Mouse (Mus musculus) kidney, adult 18-20 months (tissue): ENCODE measurements around the gene Ces3a.
A peak's percentile ranks its signal among the peaks of the same experiment; 100 is the strongest.
"Not testable (repeated sequence)": the region's sequence is repeated elsewhere in the genome, so short reads cannot be mapped to it uniquely, and the experiment has no call there.

Experiments used
- DNase-seq: peaks from one replicate; pipeline ENCODE4 v3.0.0; 2021

Ces3a gene

GRCm38 (mm10) chr8:105048371-105048854 is at the start of gene Ces3a:
Gene Ces3a, plus strand, starts transcription at chr8:105048601.
- no peak for DNase-seq

- DNase-seq, result no peak
Measured at GRCm38 (mm10) chr8:104999183-104999582, 49.2 kb upstream of the Ces3a start.

GRCm38 (mm10) chr8:105000586-105000985 is 47.8 kb upstream of the Ces3a start, which contains the start of gene Ces2h:
Gene Ces2h, plus strand, starts transcription at chr8:105000853.
- DNase-seq, result peak; percentile 76

- peak; percentile 32 for DNase-seq
Measured at GRCm38 (mm10) chr8:105010000-105010399, 38.4 kb upstream of the Ces3a start.

GRCm38 (mm10) chr8:105011136-105011535 is 37.3 kb upstream of the Ces3a start:
- peak; percentile 15 for DNase-seq

DNA sequence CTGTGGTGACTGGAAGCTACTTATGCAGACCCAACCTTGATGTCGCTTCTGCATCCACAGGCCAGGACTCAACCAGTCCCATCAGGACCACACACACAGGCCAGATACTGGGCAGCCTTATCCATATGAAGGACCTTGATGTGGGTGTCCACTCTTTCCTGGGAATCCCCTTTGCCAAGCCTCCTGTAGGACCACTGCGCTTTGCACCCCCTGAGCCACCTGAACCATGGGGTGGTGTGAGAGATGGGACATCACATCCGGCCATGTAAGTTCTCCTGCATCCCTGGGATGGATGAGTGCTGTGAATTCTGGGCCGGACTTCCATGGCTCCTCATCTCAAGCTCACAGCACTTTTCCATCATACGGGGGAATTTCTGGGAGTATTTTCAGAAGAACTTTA is 34.0 kb upstream of the Ces3a start:
- no peak for DNase-seq

DNA sequence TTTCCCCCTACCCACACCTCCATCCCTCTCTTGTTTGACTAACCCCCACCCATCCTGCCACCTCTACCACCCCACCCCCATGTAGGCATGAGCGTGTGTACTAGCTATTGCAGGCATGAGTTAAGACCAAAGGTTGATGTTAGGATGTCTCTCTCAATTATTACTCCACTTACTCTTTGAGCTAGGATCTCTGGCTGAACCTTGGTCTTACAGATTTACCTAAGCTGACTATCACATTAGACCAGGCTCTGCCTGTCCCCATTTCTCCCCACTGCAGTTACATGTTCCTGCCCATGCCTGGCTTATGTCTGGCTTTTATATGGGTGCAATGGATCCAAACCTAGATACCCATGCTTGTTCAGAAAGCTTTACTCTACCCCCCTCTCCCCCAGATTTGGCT is 26.4 kb upstream of the Ces3a start:
- no peak for DNase-seq

GRCm38 (mm10) chr8:105023087-105023486 is 25.3 kb upstream of the Ces3a start:
- peak; percentile 56 for DNase-seq

- no peak for DNase-seq
Measured at GRCm38 (mm10) chr8:105025050-105025449, 23.4 kb upstream of the Ces3a start.

GRCm38 (mm10) chr8:105043510-105043909 is 4.9 kb upstream of the Ces3a start:
- DNase-seq, result no peak

GRCm38 (mm10) chr8:105045824-105046401 is 2.5 kb upstream of the Ces3a start:
- DNase-seq, result no peak

GRCm38 (mm10) chr8:105056211-105056610 is 7.8 kb downstream of the Ces3a start:
- no peak for DNase-seq

DNA sequence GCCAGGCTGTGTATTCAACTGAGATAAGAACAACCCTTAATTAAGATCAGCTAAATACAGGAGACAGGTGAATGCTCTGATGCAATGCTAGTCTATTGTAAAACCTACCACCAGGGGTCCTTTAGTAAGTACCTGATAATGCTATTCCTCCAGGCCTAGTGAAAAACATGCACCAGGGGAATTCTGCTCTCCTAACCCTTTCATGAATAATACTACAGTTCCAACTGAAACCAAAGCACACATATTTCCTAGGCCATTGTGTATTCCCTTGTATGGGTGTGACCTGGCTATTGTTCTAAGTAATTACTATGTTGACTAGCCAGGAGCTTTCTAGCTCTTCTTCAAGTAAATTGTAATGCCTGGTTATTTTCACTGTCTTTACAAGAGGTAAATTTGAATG is 11.7 kb downstream of the Ces3a start:
- DNase-seq, result no peak

DNA sequence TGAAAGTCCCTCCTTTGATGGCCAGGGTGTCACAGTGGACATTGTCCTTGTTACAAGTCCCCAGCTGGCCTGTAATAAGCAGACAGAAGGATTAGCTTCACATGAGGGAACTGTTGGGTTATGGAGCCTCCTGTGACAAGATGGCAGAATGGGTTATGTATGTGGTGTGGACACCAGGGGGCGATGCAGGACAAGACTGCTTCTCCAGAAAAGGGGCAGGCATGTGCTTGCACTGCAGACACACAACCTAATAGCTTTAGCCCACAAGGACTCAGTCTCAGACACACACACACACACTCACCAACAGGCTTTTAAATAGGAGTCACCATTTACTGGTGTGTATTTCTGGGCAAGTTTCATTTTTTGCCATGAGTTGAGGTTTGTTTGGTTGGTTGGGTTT is 18.4 kb downstream of the Ces3a start:
- peak; percentile 66 for DNase-seq

DNA sequence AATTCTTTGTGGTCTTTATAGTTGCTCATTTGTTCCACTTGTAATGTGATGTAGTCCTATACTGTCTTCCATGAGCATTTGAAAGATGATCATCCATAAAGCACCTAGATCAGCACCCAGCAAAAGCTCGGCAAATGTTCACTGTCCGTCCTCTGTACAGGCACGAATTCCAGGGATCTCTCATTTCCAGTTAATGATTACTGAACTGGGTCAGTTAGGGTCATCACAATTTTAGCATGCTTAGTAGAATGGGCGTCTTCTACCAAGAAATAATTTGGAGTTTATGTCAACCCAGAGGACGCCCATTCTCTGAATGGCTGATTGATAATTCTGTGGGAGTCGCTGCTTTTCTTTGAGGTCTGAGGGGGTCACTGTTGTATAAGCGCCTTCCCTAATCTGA is 19.5 kb downstream of the Ces3a start:
- not testable (repeated sequence) for DNase-seq

DNA sequence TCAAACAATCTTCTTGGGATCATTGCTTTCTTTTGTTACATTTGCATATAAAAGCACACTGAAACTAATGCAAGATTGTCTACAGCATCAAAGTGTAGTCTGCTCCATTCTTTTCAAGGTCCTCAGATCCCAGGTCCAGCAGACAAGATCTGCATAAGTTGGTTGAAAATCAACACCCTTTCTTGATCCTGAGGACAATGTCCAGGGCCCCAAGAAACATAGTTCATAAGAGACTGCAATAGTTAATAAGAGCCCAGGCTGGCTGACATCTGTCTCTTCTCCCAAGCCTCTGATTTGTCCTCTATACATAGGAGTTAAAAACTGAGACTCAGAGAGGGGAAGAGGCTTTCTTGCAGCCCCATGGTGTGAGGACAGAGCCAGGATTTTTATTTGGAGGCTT is 20.6 kb downstream of the Ces3a start:
- no peak for DNase-seq

DNA sequence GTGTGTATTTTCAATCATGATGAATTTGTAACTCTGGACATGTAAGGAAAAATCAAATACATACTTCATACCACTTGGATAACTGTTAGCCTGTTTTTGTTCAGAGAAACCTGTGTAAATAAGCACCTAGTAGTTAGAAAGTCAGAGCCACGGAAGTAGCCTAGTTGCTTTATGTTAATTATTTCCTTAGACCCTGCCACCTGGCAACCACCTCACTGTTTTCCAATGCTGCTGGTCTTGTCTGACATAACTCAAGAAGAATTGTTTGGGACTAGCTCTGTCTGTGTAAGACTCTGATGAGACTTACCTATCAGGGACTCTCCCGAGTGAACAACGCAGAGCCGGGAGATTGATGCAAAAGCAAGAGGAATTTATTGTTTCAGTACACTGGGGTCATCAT is 28.2 kb downstream of the Ces3a start:
- no peak for DNase-seq

DNA sequence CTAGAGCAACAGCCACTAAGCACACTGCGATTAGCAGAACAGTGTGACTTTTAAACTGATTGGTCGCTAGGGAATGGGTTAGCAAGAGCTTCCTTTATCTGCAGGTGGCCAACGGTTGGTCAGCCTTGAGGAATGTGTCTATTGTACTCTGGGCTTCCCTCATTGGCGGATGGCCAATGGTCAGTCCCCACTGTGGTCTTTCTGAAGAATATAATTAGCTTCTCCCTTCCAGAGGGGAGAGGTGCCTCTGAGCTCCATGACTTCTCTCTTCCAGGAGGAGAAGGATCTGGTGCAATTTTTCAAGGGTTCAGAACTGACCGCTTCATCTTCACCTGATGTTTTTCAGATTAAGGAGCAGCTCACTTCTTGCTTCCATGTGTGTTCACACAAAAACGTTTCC is 28.7 kb downstream of the Ces3a start:
- no peak for DNase-seq

DNA sequence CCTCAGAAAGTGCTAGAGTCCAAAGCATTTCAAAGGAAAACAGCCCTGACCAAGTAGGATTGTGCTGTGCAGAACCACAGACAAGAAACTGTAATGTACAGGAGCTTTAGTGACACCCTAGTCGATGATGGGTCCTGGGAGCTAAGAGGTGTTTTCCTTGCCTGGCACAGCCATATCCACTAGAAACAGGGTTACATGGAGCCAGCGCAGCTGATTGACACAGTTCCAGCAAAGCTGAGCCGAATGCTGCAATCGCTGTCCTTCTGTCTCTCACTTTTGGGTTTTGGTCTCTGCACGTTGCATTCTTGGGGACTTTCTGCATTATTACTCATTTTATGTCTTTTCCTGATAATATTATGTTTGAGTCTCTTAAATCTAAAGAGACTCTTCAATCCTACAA is 30.2 kb downstream of the Ces3a start:
- DNase-seq, result no peak

DNA sequence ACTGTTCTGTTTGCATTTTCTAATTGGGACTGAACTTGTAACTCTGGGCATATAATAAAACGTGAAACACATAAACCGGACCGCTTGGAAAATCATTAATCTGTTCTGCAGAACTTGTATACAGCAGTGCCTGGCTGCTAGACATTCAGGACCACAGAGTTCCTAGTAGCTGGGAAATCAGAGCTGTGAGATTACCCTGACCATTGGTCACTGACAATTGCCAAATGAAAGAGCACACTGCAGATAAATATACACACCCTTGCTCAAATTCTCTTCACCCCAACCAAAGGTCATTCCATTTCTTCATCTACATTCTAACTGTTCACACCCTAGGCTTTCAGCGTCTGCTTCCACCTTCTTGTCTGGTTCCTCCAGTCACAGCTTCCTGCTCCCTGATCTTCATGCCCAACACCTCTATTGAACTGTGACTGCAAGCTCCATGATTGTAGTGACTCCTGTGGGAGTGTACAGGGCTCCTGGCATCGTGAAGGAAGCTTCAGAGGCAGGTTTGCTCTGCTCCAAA is 32.5 kb downstream of the Ces3a start:
- DNase-seq, result no peak

DNA sequence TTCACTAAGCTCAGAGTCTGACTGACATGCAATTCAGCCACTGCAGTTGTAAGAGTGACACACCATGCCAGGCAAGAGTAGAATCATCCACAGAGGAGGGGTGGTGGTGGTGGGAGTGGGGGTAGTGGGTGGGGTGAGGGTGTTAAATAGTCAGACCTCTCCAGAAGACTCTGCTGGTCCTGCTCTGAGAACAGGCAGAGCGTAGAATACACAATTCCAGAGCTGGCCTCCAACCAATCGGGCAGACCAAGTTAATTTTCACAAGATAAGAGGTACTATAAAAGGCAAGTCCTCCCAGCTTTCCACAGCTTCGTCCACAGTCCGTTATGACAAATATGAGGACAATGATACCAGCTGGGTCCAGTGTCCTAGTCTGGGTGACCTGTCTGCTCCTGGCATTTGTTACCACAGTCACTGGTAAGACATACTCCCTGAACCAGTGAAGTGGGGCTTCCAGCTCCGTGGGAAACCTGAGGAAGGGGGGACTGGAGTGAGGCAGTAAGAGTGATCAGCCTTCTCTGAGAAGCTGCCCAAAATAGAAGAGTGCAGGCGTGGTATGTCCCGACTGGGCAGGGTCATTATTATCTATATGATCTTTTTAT is 35.1 kb downstream of the Ces3a start, which contains the start of gene Ces3b:
TSS of gene Ces3b (plus strand) at position 305 of the 602 bp plus-strand sequence.
- DNase-seq, result no peak

GRCm38 (mm10) chr8:105088166-105088565 is 39.8 kb downstream of the Ces3a start:
- DNase-seq, result not testable (repeated sequence)

DNA sequence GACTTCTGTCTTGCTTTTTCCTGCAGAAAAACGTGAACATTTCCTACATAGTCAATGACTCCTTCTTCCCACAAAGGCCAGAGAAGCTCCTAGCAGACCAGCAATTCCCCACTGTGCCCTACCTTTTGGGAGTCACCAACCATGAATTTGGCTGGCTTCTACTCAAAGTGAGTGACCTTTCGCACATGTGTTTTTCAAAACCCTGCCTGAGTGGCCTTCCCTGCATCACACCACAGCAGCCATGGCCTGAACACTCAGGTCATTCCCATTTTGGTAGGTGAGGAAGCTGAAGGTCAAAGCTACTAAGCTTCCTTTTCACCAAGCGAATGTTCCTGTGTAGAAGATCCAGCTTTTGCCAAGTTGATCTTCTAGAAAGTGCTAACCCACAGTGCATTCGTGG is 40.2 kb downstream of the Ces3a start:
- no peak for DNase-seq

- DNase-seq, result no peak
Measured at GRCm38 (mm10) chr8:105093992-105094391, 45.6 kb downstream of the Ces3a start.
